In the genomic region with DNA sequence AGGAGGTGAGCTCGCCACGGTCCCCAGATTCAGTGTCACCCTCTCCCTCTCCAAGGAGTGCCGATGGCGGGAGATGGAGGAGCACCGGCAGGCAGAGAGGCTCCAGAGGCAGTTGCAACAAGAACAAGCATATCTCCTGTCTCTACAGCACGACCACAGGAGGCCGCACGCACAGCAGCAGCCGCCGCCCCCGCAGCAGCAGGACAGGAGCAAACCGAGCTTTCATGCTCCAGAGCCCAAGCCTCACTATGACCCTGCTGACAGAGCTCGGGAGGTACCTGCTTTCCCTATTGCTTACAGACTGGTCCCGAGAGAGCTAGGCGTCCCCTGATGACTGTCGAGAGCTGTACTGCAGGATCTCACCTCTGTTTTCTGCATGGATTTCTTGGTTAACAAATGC, we compare ENCODE assay signal across 12 mouse cellular contexts.
DNase-seq lines count a peak whose midpoint lies in the region; ATAC-seq and TF ChIP-seq lines count a peak whose summit lies in the region.
"Had no signal": no experiment of that assay in that cellular context is flagged by ENCODE, and none has a peak within 500 bp of the region (broad histone marks: within the 10 kb centered on the region; RNA-seq: fewer than 3 reads in every experiment).

No protein-coding gene starts in this region.

- H3K9me3 ChIP-seq in kidney, embryonic 14.5 days (ENCODE audit: control insufficient read depth, low read length): no peaks in the 10 kb centered on the region
- H3K9me3 ChIP-seq in CH12.LX (replicated peaks; ENCODE audit: low read length): no peaks in the 10 kb centered on the region
- H3K9me3 ChIP-seq: forebrain, embryonic 15.5 days; liver, embryonic 12.5 days; megakaryocyte, embryonic 14.5 days had no signal

- TF ChIP-seq POLR2A in CH12.LX (IDR thresholded peaks at IDR 0.05; ENCODE audit: low read depth, low read length): no peak

- no peak for TF ChIP-seq RAD21 in CH12.LX (IDR thresholded peaks at IDR 0.05; ENCODE audit: low read depth, low read length)

- no peaks in the 10 kb centered on the region for H3K79me2 ChIP-seq in CH12.LX (replicated peaks; ENCODE audit: control insufficient read depth, extremely low read depth, insufficient read depth, poor library complexity, severe bottlenecking)

- H3K27me3 ChIP-seq in kidney, embryonic 14.5 days (ENCODE audit: control insufficient read depth, insufficient read depth, low read length): no peaks in the 10 kb centered on the region
- no peaks in the 10 kb centered on the region for H3K27me3 ChIP-seq in CH12.LX (replicated peaks)
- H3K27me3 ChIP-seq: forebrain, embryonic 15.5 days; liver, embryonic 12.5 days; megakaryocyte, embryonic 14.5 days had no signal

- intact Hi-C loops in left cerebral cortex, adult 2 months (cut with DNase I): loop anchor here (5.0 kb wide), 2 partner anchors 377 to 542 kb away; no protein-coding TSS in a partner anchor

- no peak overlapping the region for H3K9ac ChIP-seq in kidney, embryonic 14.5 days (ENCODE audit: low read depth, low read length)
- no peak overlapping the region for H3K9ac ChIP-seq in CH12.LX (ENCODE audit: insufficient read depth, low read depth)
- H3K9ac ChIP-seq: forebrain, embryonic 15.5 days; liver, embryonic 12.5 days had no signal

- peak; percentile 79 for ATAC-seq in kidney, embryonic 14.5 days (ENCODE audit: low FRiP score, low TSS enrichment)
- ATAC-seq: liver, embryonic 12.5 days had no signal

- WGBS in kidney, embryonic 14.5 days: 47% methylated on average over 16 of the region's 16 CpGs

- H3K4me2 ChIP-seq in kidney, embryonic 14.5 days (replicated peaks; ENCODE audit: low read depth, low read length): no peak overlapping the region
- no peak overlapping the region for H3K4me2 ChIP-seq in CH12.LX (ENCODE audit: insufficient read depth, low read depth, poor library complexity, severe bottlenecking)
- H3K4me2 ChIP-seq: forebrain, embryonic 15.5 days; liver, embryonic 12.5 days had no signal

- no peak overlapping the region for H3K4me3 ChIP-seq in kidney, embryonic 14.5 days (ENCODE audit: low read length)
- H3K4me3 ChIP-seq in left cerebral cortex, adult 2 months: no peak overlapping the region
- H3K4me3 ChIP-seq in CH12.LX (replicated peaks in 1 of 3; ENCODE audit: low read depth in 2 of 3, low read length in 2 of 3, poor library complexity in 1 of 3): no peak overlapping the region
- H3K4me3 ChIP-seq: forebrain, embryonic 15.5 days; liver, embryonic 12.5 days; megakaryocyte, embryonic 14.5 days had no signal

- H3K36me3 ChIP-seq in kidney, embryonic 14.5 days (ENCODE audit: control insufficient read depth, insufficient read depth, low read length): peaks cover 92% of the 10 kb centered on the region
- peaks cover 34 to 72% of the 10 kb centered on the region in 2 experiments for H3K36me3 ChIP-seq in CH12.LX (replicated peaks in 1 of 2; ENCODE audit: control insufficient read depth in 1 of 2, insufficient read depth in 1 of 2, low read length in 1 of 2)

- no peak overlapping the region for H3K27ac ChIP-seq in kidney, embryonic 14.5 days (ENCODE audit: low read depth, low read length)
- peak overlapping the region; percentile 36 for H3K27ac ChIP-seq in left cerebral cortex, adult 2 months
- H3K27ac ChIP-seq in CH12.LX (ENCODE audit: insufficient read depth, low read depth): no peak overlapping the region
- H3K27ac ChIP-seq: forebrain, embryonic 15.5 days; liver, embryonic 12.5 days had no signal

- TF ChIP-seq EP300 in CH12.LX (IDR thresholded peaks at IDR 0.05; ENCODE audit: low read length): no peak

- DNase-seq in kidney, adult 9 months: no peak
- DNase-seq in left cerebral cortex, adult 2 months (ENCODE audit: extremely low spot score in 1 of 2, low spot score in 2 of 2): no peak
- no peak for DNase-seq in left cerebral cortex, adult 8-10 months (ENCODE audit: low spot score in 2 of 2)
- peak; percentile 18 for DNase-seq in A20 (ENCODE audit: low read depth, low spot score)
- peak; percentile 76 for DNase-seq in CH12.LX (ENCODE audit: extremely low read depth)
- DNase-seq in embryo, embryonic 9.5 days (ENCODE audit: extremely low spot score): no peak
- DNase-seq: layer of hippocampus, adult 9-11 months; left cerebral cortex, postnatal 4 days had no signal

- in situ Hi-C loops in CH12.LX (cut with MboI; ENCODE audit: low pct_ligation_motif_present, low pct_unique_long_range_greater_than_20kb, low sequenced_read_pairs): loop anchor here (5.0 to 25.0 kb wide), 3 partner anchors 237 to 537 kb away; partner anchors contain the start of gene Il1r1

- H3K4me1 ChIP-seq in kidney, embryonic 14.5 days (ENCODE audit: control insufficient read depth, insufficient read depth, low read length): no peaks in the 10 kb centered on the region
- H3K4me1 ChIP-seq in CH12.LX (ENCODE audit: control insufficient read depth in 1 of 2, insufficient read depth in 2 of 2): peaks cover 17 to 45% of the 10 kb centered on the region in 2 experiments
- H3K4me1 ChIP-seq: forebrain, embryonic 15.5 days; liver, embryonic 12.5 days; megakaryocyte, embryonic 14.5 days had no signal

- dilution Hi-C loops in CH12.LX (cut with MboI; ENCODE audit: extremely low pct_ligation_motif_present, extremely low pct_unique_long_range_greater_than_20kb, low sequenced_read_pairs): no loop called here

- TF ChIP-seq CTCF in left cerebral cortex, adult 2 months (IDR thresholded peaks at IDR 0.05): no peak
- TF ChIP-seq CTCF in CH12.LX (conservative IDR thresholded peaks at IDR 0.05 in 1 of 2, IDR thresholded peaks at IDR 0.05 in 1 of 2; ENCODE audit: low read depth in 2 of 2, low read length in 2 of 2): no peak

TF ChIP-seq in CH12.LX, 34 proteins besides CTCF, POLR2A, EP300 and RAD21:
- no peak for TF ChIP-seq POLR2AphosphoS2 (IDR thresholded peaks at IDR 0.05; ENCODE audit: low read depth, low read length)
- no peak for TF ChIP-seq TCF12 (IDR thresholded peaks at IDR 0.05; ENCODE audit: low read depth, low read length)
- no peak for TF ChIP-seq USF1 (IDR thresholded peaks at IDR 0.05; ENCODE audit: low read depth, low read length)
- no peak for TF ChIP-seq TBP (conservative IDR thresholded peaks at IDR 0.05; ENCODE audit: low read depth, low read length)
- no peak for TF ChIP-seq ZNF384 (IDR thresholded peaks at IDR 0.05; ENCODE audit: low read depth, low read length)
- TF ChIP-seq CHD1 (IDR thresholded peaks at IDR 0.05; ENCODE audit: low read depth, low read length): no peak
- TF ChIP-seq MAZ (IDR thresholded peaks at IDR 0.05; ENCODE audit: low read depth, low read length): no peak
- TF ChIP-seq MXI1 (IDR thresholded peaks at IDR 0.05; ENCODE audit: low read depth, low read length): no peak
- no peak for TF ChIP-seq E2F4 (IDR thresholded peaks at IDR 0.05; ENCODE audit: insufficient replicate concordance, low read depth, low read length)
- TF ChIP-seq ZKSCAN1 (IDR thresholded peaks at IDR 0.05; ENCODE audit: borderline replicate concordance, low read depth, low read length): no peak
- TF ChIP-seq BHLHE40 (IDR thresholded peaks at IDR 0.05; ENCODE audit: low read depth, low read length): no peak
- no peak for TF ChIP-seq MAX (IDR thresholded peaks at IDR 0.05; ENCODE audit: low read length)
- no peak for TF ChIP-seq KAT2A (IDR thresholded peaks at IDR 0.05; ENCODE audit: insufficient replicate concordance, low read length)
TF ChIP-seq in CH12.LX: peak in this region for 0.

Comparison
In these comparisons a context has a peak if more than half of its experiments do, and no peak if none do; other contexts are left out.
1. DNase-seq: peak in A20 (single experiment) and CH12.LX (single experiment); none in kidney, adult 9 months (single experiment), left cerebral cortex, adult 2 months (0 of 2), left cerebral cortex, adult 8-10 months (0 of 2) and embryo, embryonic 9.5 days (single experiment).